ENCODE assay signal across 9 mouse cellular contexts in the genomic region with DNA sequence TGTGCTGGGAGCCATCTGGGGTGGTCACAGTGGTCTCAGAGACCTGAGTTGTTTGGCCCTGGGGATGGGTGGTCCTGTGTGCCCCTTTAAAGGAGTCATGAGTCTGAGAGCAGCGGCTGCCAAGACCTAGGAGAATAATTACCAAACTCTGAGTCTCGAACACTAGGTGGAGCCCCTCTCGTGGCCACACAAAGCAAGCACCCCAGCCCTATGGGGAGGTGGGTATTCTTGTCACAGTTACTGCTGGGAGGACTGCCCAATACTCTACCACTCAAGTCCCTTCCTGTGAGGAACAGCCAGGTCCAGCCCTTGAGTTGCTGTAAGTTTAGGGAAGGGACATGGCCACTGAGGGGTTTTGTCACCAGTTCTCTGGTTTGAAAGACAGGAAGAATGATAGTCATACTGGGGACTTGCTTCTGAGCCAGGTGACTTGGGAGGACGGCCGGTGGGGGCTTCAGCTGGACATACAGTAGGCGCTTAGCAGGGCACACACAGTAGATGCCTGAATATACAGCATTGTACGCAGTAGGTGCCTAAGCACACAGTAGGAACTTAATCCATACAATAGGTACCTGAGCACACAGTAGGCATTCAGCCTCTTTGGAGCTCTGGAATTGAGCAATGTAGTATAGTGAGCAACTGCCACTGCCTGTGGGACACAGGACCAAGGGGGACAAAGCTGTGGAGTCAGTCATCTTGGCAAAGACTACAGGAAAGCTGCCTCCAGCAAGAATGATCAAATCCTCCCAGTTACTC. TPM values are rescaled to one million over a fixed set of nuclear protein-coding genes. Genes with fewer than 3 reads are reported as not detected.
A peak's percentile ranks its signal among the peaks of the same experiment; 100 is the strongest.
DNase-seq lines count a peak whose midpoint lies in the region; ATAC-seq lines count a peak whose summit lies in the region.
"Had no signal": no experiment of that assay in that cellular context is flagged by ENCODE, and none has a peak within 500 bp of the region (broad histone marks: within the 10 kb centered on the region; RNA-seq: fewer than 3 reads in every experiment).

No protein-coding gene starts in this region.

- no peak overlapping the region for H3K9ac ChIP-seq in forebrain, embryonic 16.5 days (replicated peaks; ENCODE audit: low read depth, low read length)
- H3K9ac ChIP-seq: limb, embryonic 13.5 days had no signal

- peaks cover 8% of the 10 kb centered on the region for H3K4me1 ChIP-seq in forebrain, embryonic 16.5 days (replicated peaks; ENCODE audit: control insufficient read depth, insufficient read depth, low read length)

- no peak overlapping the region for H3K4me2 ChIP-seq in forebrain, embryonic 16.5 days (ENCODE audit: low read length)
- H3K4me2 ChIP-seq: limb, embryonic 13.5 days had no signal

- H3K9me3 ChIP-seq in forebrain, embryonic 16.5 days (ENCODE audit: control insufficient read depth, low read length): no peaks in the 10 kb centered on the region
- H3K9me3 ChIP-seq: limb, embryonic 13.5 days had no signal

- H3K36me3 ChIP-seq in forebrain, embryonic 16.5 days (ENCODE audit: control insufficient read depth, insufficient read depth): no peaks in the 10 kb centered on the region
- H3K36me3 ChIP-seq: limb, embryonic 13.5 days had no signal

- no peak overlapping the region for H3K27ac ChIP-seq in forebrain, embryonic 16.5 days (ENCODE audit: low read length)
- H3K27ac ChIP-seq: limb, embryonic 13.5 days had no signal

- H3K4me3 ChIP-seq in forebrain, embryonic 16.5 days (replicated peaks; ENCODE audit: low read length): no peak overlapping the region
- H3K4me3 ChIP-seq: limb, embryonic 13.5 days had no signal

- ATAC-seq in forebrain, embryonic 16.5 days: peak; percentile 70
- no peak for ATAC-seq in inflammation-experienced regulatory T-cells, adult 6 months

- no peaks in the 10 kb centered on the region for H3K27me3 ChIP-seq in forebrain, embryonic 16.5 days (replicated peaks; ENCODE audit: control insufficient read depth, insufficient read depth, low read length)
- H3K27me3 ChIP-seq: limb, embryonic 13.5 days had no signal

- 48% methylated on average over 7 of the region's 7 CpGs for WGBS in forebrain, embryonic 16.5 days

- DNase-seq in layer of hippocampus, adult 11-12 months (ENCODE audit: low spot score): peak; percentile 71
- DNase-seq in layer of hippocampus, adult 9-10 months (ENCODE audit: low spot score): no peak
- peak; percentile 33 for DNase-seq in ZHBTc4 (ENCODE audit: low read depth, low spot score)
- DNase-seq in kidney, adult 9 months: peak; percentile 80
- peak; percentile 79 for DNase-seq in lung, postnatal 25 days (ENCODE audit: low spot score)
- DNase-seq in thymus, postnatal 14 days: peak; percentile 40

RNA-seq across cellular contexts. Expression of gene Tmem129, which starts 25.9 kb away (rescaled TPM):
- 35.4 and 39.1 TPM in 2 replicates for polyA plus RNA-seq in forebrain, embryonic 16.5 days (2015; fragmentation: Nextera tagmentation; extraction: Ambion mirVana)
- 10 to 100 TPM; 26.3 to 33.7 (median 32.2) TPM for polyA plus RNA-seq in inflammation-experienced regulatory T-cells, adult 6 months (2017; shearing (Covaris generic))

RNA-seq across cellular contexts. Expression of gene Tacc3, which starts 26.1 kb away (rescaled TPM):
- 71.9 and 85.2 TPM in 2 replicates for polyA plus RNA-seq in forebrain, embryonic 16.5 days (2015; fragmentation: Nextera tagmentation; extraction: Ambion mirVana)
- polyA plus RNA-seq in inflammation-experienced regulatory T-cells, adult 6 months (2017; shearing (Covaris generic)): 100 to 1,000 TPM in 1 of 3 experiments, 10 to 100 TPM in 2; 19.1 to 147 (median 22.1) TPM

RNA-seq across cellular contexts. Expression of gene Slbp, which starts 31.7 kb away (rescaled TPM):
- polyA plus RNA-seq in forebrain, embryonic 16.5 days (2015; fragmentation: Nextera tagmentation; extraction: Ambion mirVana): 126 and 130 TPM in 2 replicates
- polyA plus RNA-seq in inflammation-experienced regulatory T-cells, adult 6 months (2017; shearing (Covaris generic)): 100 to 1,000 TPM; 121 to 329 (median 129) TPM

RNA-seq across cellular contexts. Expression of gene Fgfr3, which starts 37.4 kb away (rescaled TPM):
- polyA plus RNA-seq in forebrain, embryonic 16.5 days (2015; fragmentation: Nextera tagmentation; extraction: Ambion mirVana): 29.9 and 33.0 TPM in 2 replicates
- not detected for polyA plus RNA-seq in inflammation-experienced regulatory T-cells, adult 6 months (2017; shearing (Covaris generic))

RNA-seq across cellular contexts. Expression of gene Gm9903, which starts 54.4 kb away (rescaled TPM):
- 0.60 and 0.98 TPM in 2 replicates for polyA plus RNA-seq in forebrain, embryonic 16.5 days (2015; fragmentation: Nextera tagmentation; extraction: Ambion mirVana)
- polyA plus RNA-seq in inflammation-experienced regulatory T-cells, adult 6 months (2017; shearing (Covaris generic)): under 1 TPM; 0.63 to 0.82 (median 0.66) TPM
